Mouse (Mus musculus): ENCODE measurements around the gene Sgcb.
"Not testable (repeated sequence)": the region's sequence is repeated elsewhere in the genome, so short reads cannot be mapped to it uniquely, and the experiment has no call there.

- TF ChIP-seq CTCF, EP300 (IDR thresholded peaks at IDR 0.05; ENCODE audit: low read depth): not testable (repeated sequence)
Observed at GRCm38 (mm10) chr5:73584011-73584410, 63.6 kb downstream of the Sgcb start.

Measured in liver, embryonic 14.5 days (tissue).